In the genomic region with DNA sequence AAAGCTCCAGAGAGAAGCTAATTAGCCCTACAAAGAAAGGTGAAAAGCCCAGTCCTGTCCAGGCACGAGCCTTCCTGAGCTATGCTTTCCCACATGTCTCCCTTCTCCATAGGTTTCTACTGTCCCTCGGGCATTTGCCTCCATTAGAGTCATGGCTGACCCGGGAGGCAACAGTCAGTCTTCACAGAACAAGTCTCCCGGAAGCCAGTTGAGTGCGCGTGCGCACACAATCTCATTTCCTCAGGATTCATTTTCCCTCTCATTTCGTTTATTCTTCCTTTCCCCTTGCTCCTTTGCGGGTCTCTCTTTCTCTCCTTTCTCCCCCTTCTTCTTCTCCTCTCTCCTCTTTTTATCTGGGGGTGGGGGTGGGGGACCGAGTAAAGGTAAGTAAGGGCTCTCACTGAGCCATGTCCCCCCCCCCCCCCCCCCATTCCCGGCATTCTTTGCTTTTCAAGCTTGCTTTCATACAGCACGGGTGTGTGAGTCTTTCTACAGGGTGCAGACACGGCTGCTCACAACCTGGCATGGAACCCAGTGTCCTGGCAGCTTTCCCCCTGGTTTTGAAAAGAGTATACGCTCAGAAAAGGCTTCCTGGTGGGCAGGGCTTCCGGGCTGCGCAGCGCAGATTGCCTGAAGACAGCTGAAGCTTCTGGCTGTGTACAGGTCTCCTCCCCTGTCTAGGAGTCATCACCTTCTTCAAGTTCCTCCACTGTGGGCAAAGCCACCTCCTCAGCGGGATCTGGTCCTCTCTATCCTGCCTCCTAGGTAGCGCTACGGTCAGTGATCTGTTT, we compare ENCODE assay signal across 9 mouse cellular contexts.
A peak's percentile ranks its signal among the peaks of the same experiment; 100 is the strongest.
DNase-seq lines count a peak whose midpoint lies in the region; ATAC-seq lines count a peak whose summit lies in the region.
"Had no signal": no experiment of that assay in that cellular context is flagged by ENCODE, and none has a peak within 500 bp of the region (broad histone marks: within the 10 kb centered on the region; RNA-seq: fewer than 3 reads in every experiment).

No protein-coding gene starts in this region.

- no peak overlapping the region for H3K4me3 ChIP-seq in hindbrain, embryonic 14.5 days (replicated peaks; ENCODE audit: low read length)
- no peak overlapping the region for H3K4me3 ChIP-seq in hindbrain, embryonic 12.5 days
- H3K4me3 ChIP-seq: erythroblast, embryonic 14.5 days had no signal

- peak; percentile 51 for DNase-seq in hindbrain, embryonic 14.5 days (ENCODE audit: low spot score)
- DNase-seq in T-cell, adult 2 months (ENCODE audit: low spot score), result peak; percentile 43
- peak; percentile 74 to 78 for DNase-seq in cerebellum, postnatal 36 days
- peak; percentile 64 to 65 for DNase-seq in left cerebral cortex, postnatal 10 days (ENCODE audit: extremely low spot score in 1 of 2, low spot score in 2 of 2)
- DNase-seq in urinary bladder, postnatal 10 days (ENCODE audit: low spot score), result no peak
- DNase-seq in adrenal gland, adult 2 months, result no peak
- DNase-seq in neural tube, embryonic 10.5 days (ENCODE audit: extremely low spot score, low spot score), result no peak

- ATAC-seq in hindbrain, embryonic 14.5 days (ENCODE audit: low FRiP score), result no peak
- no peak for ATAC-seq in hindbrain, embryonic 12.5 days (ENCODE audit: low FRiP score)

- WGBS in hindbrain, embryonic 14.5 days, result 73% methylated on average over 20 of the region's 20 CpGs
- 82% methylated on average over 20 of the region's 20 CpGs for WGBS in hindbrain, embryonic 12.5 days

- H3K4me2 ChIP-seq in hindbrain, embryonic 14.5 days (replicated peaks), result no peak overlapping the region
- H3K4me2 ChIP-seq in hindbrain, embryonic 12.5 days (replicated peaks), result no peak overlapping the region

- no peak overlapping the region for H3K9ac ChIP-seq in hindbrain, embryonic 14.5 days
- no peak overlapping the region for H3K9ac ChIP-seq in hindbrain, embryonic 12.5 days

- no peaks in the 10 kb centered on the region for H3K36me3 ChIP-seq in hindbrain, embryonic 14.5 days (replicated peaks; ENCODE audit: control insufficient read depth, insufficient read depth)
- no peaks in the 10 kb centered on the region for H3K36me3 ChIP-seq in hindbrain, embryonic 12.5 days

- H3K27ac ChIP-seq in hindbrain, embryonic 14.5 days, result no peak overlapping the region
- no peak overlapping the region for H3K27ac ChIP-seq in hindbrain, embryonic 12.5 days

- intact Hi-C loops in left cerebral cortex, postnatal 10 days (cut with DNase I), result loop anchor here (10.0 kb wide), 1 partner anchor 229 kb away; no protein-coding TSS in a partner anchor

- no peaks in the 10 kb centered on the region for H3K27me3 ChIP-seq in hindbrain, embryonic 14.5 days (ENCODE audit: control insufficient read depth, insufficient read depth, low read length)
- H3K27me3 ChIP-seq in hindbrain, embryonic 12.5 days, result no peaks in the 10 kb centered on the region

- H3K9me3 ChIP-seq in hindbrain, embryonic 14.5 days (ENCODE audit: control insufficient read depth, low read length), result no peaks in the 10 kb centered on the region
- no peaks in the 10 kb centered on the region for H3K9me3 ChIP-seq in hindbrain, embryonic 12.5 days (replicated peaks)

- H3K4me1 ChIP-seq in hindbrain, embryonic 14.5 days (replicated peaks; ENCODE audit: control insufficient read depth, insufficient read depth, low read length), result no peaks in the 10 kb centered on the region
- H3K4me1 ChIP-seq in hindbrain, embryonic 12.5 days, result 0 out of 2 replicates have a peak, but pooled peaks cover 2% of the 10 kb centered on the region

Comparison
In these comparisons a context has a peak if more than half of its experiments do, and no peak if none do; other contexts are left out.
1. DNase-seq: peak in hindbrain, embryonic 14.5 days (single experiment), T-cell, adult 2 months (single experiment), cerebellum, postnatal 36 days (2 of 2) and left cerebral cortex, postnatal 10 days (2 of 2); none in urinary bladder, postnatal 10 days (single experiment), adrenal gland, adult 2 months (single experiment) and neural tube, embryonic 10.5 days (single experiment).